Mouse (Mus musculus): ENCODE data around the gene Acsf3.
A peak's percentile ranks its signal among the peaks of the same experiment; 100 is the strongest.

Acsf3 gene

GRCm38 (mm10) chr8:122761109-122761508 lies 14.2 kb upstream of the Acsf3 start:
- DNase-seq (ENCODE audit: low spot score) = no peak

GRCm38 (mm10) chr8:122762731-122763266 lies 12.5 kb upstream of the Acsf3 start:
- DNase-seq (ENCODE audit: low spot score) = no peak

- DNase-seq (ENCODE audit: low spot score) = no peak
These were observed 12.0 kb upstream of the Acsf3 start for GRCm38 (mm10) chr8:122763267-122763738.

GRCm38 (mm10) chr8:122764790-122765474 lies 10.4 kb upstream of the Acsf3 start:
- DNase-seq (ENCODE audit: low spot score) = no peak

- no peak for DNase-seq (ENCODE audit: low spot score)
These were observed 9.1 kb upstream of the Acsf3 start for GRCm38 (mm10) chr8:122766189-122766588.

- DNase-seq (ENCODE audit: low spot score) = no peak
These were observed 8.6 kb upstream of the Acsf3 start for GRCm38 (mm10) chr8:122766647-122767200.

- DNase-seq (ENCODE audit: low spot score) = no peak
These were observed 8.1 kb upstream of the Acsf3 start for GRCm38 (mm10) chr8:122767229-122767628.

- peak; percentile 65 for DNase-seq (ENCODE audit: low spot score)
These were observed 5.8 kb upstream of the Acsf3 start for GRCm38 (mm10) chr8:122769251-122770058.

GRCm38 (mm10) chr8:122772431-122773060 lies 2.7 kb upstream of the Acsf3 start:
- no peak for DNase-seq (ENCODE audit: low spot score)

GRCm38 (mm10) chr8:122777701-122778100 lies 2.4 kb downstream of the Acsf3 start:
- no peak for DNase-seq (ENCODE audit: low spot score)

- DNase-seq (ENCODE audit: low spot score) = no peak
These were observed 3.5 kb downstream of the Acsf3 start for GRCm38 (mm10) chr8:122778703-122779239.

- no peak for DNase-seq (ENCODE audit: low spot score)
These were observed 4.0 kb downstream of the Acsf3 start for GRCm38 (mm10) chr8:122779255-122779654.

GRCm38 (mm10) chr8:122784756-122785155 lies 9.5 kb downstream of the Acsf3 start:
- no peak for DNase-seq (ENCODE audit: low spot score)

- DNase-seq (ENCODE audit: low spot score) = no peak
These were observed 14.5 kb downstream of the Acsf3 start for GRCm38 (mm10) chr8:122789796-122790195.

- DNase-seq (ENCODE audit: low spot score) = no peak
These were observed 18.3 kb downstream of the Acsf3 start for GRCm38 (mm10) chr8:122793375-122794174.

GRCm38 (mm10) chr8:122794175-122794454 lies 18.8 kb downstream of the Acsf3 start:
- no peak for DNase-seq (ENCODE audit: low spot score)

GRCm38 (mm10) chr8:122803906-122804761 lies 28.8 kb downstream of the Acsf3 start:
- no peak for DNase-seq (ENCODE audit: low spot score)

- DNase-seq (ENCODE audit: low spot score) = no peak
These were observed 30.1 kb downstream of the Acsf3 start for GRCm38 (mm10) chr8:122805349-122805748.

- DNase-seq (ENCODE audit: low spot score) = no peak
These were observed 31.8 kb downstream of the Acsf3 start for GRCm38 (mm10) chr8:122806956-122807538.

GRCm38 (mm10) chr8:122807907-122808306 lies 32.6 kb downstream of the Acsf3 start:
- DNase-seq (ENCODE audit: low spot score) = no peak
